Mouse (Mus musculus) adrenal gland, adult (tissue): ENCODE measurements around the gene Stx3.

Experiments used
- DNase-seq, 2 experiments: peaks; one replicate each; pipeline ENCODE4 v3.0.0; 2022 to 2023; ENCODE audit warnings: low spot score in 1 of 2; ENCODE audit not compliant: inconsistent age in 2 of 2

The Stx3 gene

GRCm38 (mm10) chr19:11808452-11808851, 10.8 kb downstream of the Stx3 start:
- no peak for DNase-seq

- DNase-seq = no peak
Observed at GRCm38 (mm10) chr19:11807822-11808221, 11.4 kb downstream of the Stx3 start.

GRCm38 (mm10) chr19:11807251-11807650, 12.0 kb downstream of the Stx3 start:
- DNase-seq = no peak

- DNase-seq = no peak
Observed at GRCm38 (mm10) chr19:11804423-11804822, 14.8 kb downstream of the Stx3 start.

GRCm38 (mm10) chr19:11800531-11801315, 18.5 kb downstream of the Stx3 start:
- no peak for DNase-seq

- DNase-seq = no peak
Observed at GRCm38 (mm10) chr19:11794447-11794846, 24.8 kb downstream of the Stx3 start.

DNA sequence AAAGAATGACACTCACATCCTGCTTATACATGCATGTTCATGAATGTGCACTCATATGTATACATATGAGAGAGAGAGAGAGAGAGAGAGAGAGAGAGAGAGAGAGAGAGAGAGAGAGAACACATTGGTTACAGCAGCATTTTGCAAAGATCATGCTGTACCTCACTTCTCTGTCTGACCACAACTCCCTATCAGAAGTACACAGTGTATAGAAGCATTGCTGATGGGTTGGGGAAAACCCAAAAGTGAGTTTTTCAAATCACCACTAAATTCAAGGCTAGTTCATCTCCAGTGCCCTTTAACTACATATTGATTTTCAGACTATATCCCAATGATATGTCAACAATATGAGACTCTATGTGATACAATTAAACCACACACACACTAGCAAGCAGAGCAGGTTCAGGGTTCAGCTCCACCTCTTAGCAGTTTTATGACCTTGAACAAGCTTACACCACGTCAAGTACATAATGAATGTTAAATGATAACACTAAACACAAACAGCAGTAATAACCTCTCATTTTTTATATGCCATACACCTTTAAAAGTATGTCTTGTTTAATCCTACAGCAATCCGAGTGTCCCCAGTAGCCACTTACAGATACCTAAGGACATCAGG, 25.4 kb downstream of the Stx3 start:
- no peak for DNase-seq

GRCm38 (mm10) chr19:11791825-11792224, 27.4 kb downstream of the Stx3 start:
- no peak for DNase-seq

- no peak for DNase-seq
Observed at GRCm38 (mm10) chr19:11788876-11789275, 30.3 kb downstream of the Stx3 start.

- DNase-seq = no peak
Observed at GRCm38 (mm10) chr19:11787826-11788225, 31.4 kb downstream of the Stx3 start.

GRCm38 (mm10) chr19:11785409-11786154, 33.6 kb downstream of the Stx3 start:
- no peak for DNase-seq

DNA sequence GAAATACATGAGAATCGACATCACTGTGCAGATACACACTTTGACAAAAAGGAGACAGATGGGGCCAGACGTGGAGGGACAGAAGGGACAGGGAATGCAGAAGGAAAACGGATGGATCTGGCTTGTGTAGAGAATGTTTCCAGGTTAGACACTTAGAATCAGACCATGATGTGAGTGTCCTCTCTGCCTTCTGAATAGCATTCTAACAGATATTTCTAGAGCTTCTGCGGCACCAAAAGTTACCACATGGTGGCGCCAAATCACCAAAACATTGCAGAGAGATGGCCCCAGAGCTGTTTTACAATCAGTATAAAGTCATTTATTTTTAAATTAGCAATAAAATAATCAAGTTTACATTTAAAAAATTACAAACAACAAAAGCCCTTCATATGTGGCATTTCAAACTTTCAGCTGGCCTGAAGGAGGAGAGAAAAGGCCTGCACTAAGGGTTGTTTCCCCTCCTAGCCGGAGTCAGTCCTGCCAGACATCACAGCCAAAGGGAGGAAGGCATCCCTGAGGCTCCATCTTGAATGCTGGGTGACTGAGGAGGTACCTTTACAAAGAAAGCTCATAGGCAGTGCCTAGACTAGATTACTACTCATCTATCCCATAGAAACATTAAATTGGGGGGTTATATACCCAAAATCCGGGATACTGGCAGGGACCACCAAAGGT, 41.9 kb downstream of the Stx3 start:
- DNase-seq = peak; percentile 58 to 86

DNA sequence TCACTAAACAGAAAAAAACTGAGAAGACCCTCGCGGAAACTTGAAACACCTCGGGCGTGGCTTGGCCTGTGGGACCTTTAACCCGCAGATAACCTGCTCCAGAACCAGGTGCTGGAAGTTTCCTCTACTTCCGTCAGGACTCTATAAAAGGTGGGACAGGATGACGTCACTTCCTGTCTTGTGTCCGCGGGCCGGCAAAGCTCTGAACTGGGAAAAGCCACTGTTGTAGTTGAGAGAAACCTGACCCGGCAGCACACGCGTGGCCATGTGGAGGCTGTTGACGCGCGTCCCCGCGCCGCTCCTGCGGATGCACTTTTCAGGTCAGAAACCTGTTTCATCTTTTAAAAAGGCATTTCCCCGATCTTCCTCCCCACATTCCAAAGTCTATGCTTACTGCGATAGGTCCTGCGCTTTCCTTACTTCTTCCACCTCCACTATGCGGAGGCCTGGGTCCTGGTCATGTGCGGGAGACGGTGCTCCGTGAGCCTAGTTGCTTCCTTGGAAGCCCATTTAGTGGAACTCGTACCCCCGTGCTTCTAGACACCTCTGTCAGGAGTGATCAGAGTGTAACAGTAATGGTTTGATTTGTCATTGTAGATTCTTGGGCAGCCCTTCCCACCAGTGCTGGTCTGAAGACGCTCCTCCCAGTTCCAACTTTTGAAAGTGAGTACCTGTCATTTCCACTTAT, 48.9 kb downstream of the Stx3 start, which contains the start of gene Mrpl16:
Mrpl16 (plus strand) TSS at position 187 of the 688 bp plus-strand sequence.
- DNase-seq = peak; percentile 87 to 97

GRCm38 (mm10) chr19:11769257-11769920, 49.8 kb downstream of the Stx3 start:
- DNase-seq = no peak

- peak in 1 of 2 experiments; percentile 70 for DNase-seq
Observed at GRCm38 (mm10) chr19:11768163-11768562, 51.0 kb downstream of the Stx3 start.

DNA sequence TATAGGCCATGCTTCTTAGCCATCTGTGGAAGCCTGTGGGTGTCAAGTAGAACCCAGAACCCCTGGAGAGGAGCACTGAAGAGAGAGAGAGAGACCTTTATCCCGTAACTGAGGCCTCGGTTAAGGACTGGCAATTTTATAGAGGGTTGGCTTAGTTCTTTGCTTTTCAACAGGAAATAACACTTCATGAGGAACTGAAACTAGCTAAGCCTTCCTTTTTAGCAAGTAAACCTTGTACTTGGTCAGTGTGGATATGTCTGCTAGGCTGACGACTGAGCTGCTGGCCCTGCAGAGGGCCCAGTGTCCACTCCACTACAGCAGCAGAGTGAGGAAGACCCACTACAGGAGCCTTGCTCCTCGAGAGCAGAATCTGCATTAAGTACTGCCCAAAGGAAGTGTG, 52.8 kb downstream of the Stx3 start:
- peak in 1 of 2 experiments; percentile 25 for DNase-seq

DNA sequence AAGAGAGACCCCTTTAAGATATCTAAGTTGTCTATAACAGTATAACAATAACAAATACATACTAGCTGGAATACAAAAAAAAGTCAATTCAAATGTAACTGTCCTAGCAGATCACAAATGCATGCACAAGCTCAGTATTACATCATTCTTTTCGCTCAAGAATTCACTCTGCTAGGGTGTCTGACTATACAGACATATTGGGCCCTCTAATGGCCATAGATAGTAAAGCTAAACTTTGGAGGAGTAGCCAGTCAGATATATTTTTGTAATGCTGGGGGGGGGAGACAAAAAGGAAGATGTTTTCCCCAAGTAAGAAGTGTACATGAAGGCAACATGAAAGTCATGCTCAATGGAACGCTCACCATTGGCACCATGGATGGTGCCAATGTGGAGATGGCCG, 54.1 kb downstream of the Stx3 start:
- no peak for DNase-seq

DNA sequence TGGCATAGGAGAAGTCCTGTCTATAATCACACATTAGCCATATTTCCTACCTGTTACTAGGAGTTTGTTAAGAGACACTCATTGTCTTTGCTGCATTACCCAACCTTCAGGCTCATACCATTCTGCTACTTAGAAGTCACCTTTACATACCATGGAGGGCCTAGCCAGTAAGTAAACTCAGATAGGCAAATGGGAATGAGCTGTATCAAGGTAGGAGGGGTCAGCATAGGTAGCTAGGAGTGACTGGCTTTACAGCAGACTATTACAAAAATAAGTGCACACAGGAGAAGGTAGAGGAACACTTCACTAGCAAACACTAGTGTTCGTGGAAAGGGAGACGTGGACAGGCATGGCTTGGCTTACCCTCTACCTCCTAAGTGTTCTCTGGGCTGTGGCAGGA, 71.9 kb downstream of the Stx3 start, which contains the start of gene Gif:
Gif (plus strand) TSS at position 257 of the 400 bp plus-strand sequence.
- no peak for DNase-seq

GRCm38 (mm10) chr19:11745680-11746079, 73.5 kb downstream of the Stx3 start:
- no peak for DNase-seq

- DNase-seq = no peak
Observed at GRCm38 (mm10) chr19:11736455-11736854, 82.7 kb downstream of the Stx3 start.
